8 mouse cellular contexts compared by ENCODE assay signal in genomic region chr4:46137629-46138286, GRCm38 (mm10). TPM values are rescaled to one million over a fixed set of nuclear protein-coding genes. Genes with fewer than 3 reads are reported as not detected.
A peak's percentile ranks its signal among the peaks of the same experiment; 100 is the strongest.
DNase-seq lines count a peak whose midpoint lies in the region; ATAC-seq and TF ChIP-seq lines count a peak whose summit lies in the region.

No protein-coding gene starts in this region.

- no peak for TF ChIP-seq POLR2A in small intestine, adult 2 months (IDR thresholded peaks at IDR 0.05; ENCODE audit: low read depth, low read length)

- peak overlapping the region; percentile 99 for H3K27ac ChIP-seq in kidney, postnatal 0 days
- peak overlapping the region; percentile 97 for H3K27ac ChIP-seq in forebrain, postnatal 0 days (ENCODE audit: low read depth, low read length)
- peak overlapping the region; percentile 95 for H3K27ac ChIP-seq in liver, embryonic 12.5 days
- peak overlapping the region; percentile 60 for H3K27ac ChIP-seq in small intestine, adult 2 months (ENCODE audit: insufficient read depth, low read depth, low read length)

- H3K9me3 ChIP-seq in kidney, postnatal 0 days (replicated peaks; ENCODE audit: low read length), result no peaks in the 10 kb centered on the region
- H3K9me3 ChIP-seq in forebrain, postnatal 0 days (ENCODE audit: low read length), result no peaks in the 10 kb centered on the region
- H3K9me3 ChIP-seq in liver, embryonic 12.5 days (replicated peaks), result no peaks in the 10 kb centered on the region

- peak overlapping the region; percentile 77 for H3K4me2 ChIP-seq in kidney, postnatal 0 days (ENCODE audit: low read length)
- H3K4me2 ChIP-seq in forebrain, postnatal 0 days (ENCODE audit: low read depth), result peak overlapping the region; percentile 73
- H3K4me2 ChIP-seq in liver, embryonic 12.5 days, result peak overlapping the region; percentile 79

- no peak for TF ChIP-seq CTCF in kidney, postnatal 0 days (IDR thresholded peaks at IDR 0.05; ENCODE audit: low read depth)
- TF ChIP-seq CTCF in forebrain, postnatal 0 days (IDR thresholded peaks at IDR 0.05; ENCODE audit: low read depth), result no peak
- no peak for TF ChIP-seq CTCF in small intestine, adult 2 months (IDR thresholded peaks at IDR 0.05; ENCODE audit: extremely low read depth, insufficient read length, insufficient replicate concordance, low read depth, low read length)

- peak; percentile 62 for DNase-seq in kidney, postnatal 0 days (ENCODE audit: low spot score)
- no peak for DNase-seq in kidney, adult 11 months
- peak; percentile 54 for DNase-seq in R1 (ENCODE audit: low read depth, low spot score)
- DNase-seq in forebrain, postnatal 0 days, result no peak
- no peak for DNase-seq in left cerebral cortex, postnatal 4 days
- no peak for DNase-seq in retina, postnatal 1 day

- H3K36me3 ChIP-seq in kidney, postnatal 0 days (ENCODE audit: insufficient read depth, low read length), result 0 out of 2 replicates have a peak, but pooled peaks cover 5% of the 10 kb centered on the region
- H3K36me3 ChIP-seq in forebrain, postnatal 0 days (ENCODE audit: insufficient read depth), result peaks cover 14% of the 10 kb centered on the region
- H3K36me3 ChIP-seq in liver, embryonic 12.5 days, result peaks cover 27% of the 10 kb centered on the region
- H3K36me3 ChIP-seq in small intestine, adult 2 months (ENCODE audit: control insufficient read depth, insufficient read depth, low read length), result peaks cover 13% of the 10 kb centered on the region

- WGBS in kidney, postnatal 0 days, result 6% methylated on average over 17 of the region's 17 CpGs
- 8% methylated on average over 17 of the region's 17 CpGs for WGBS in forebrain, postnatal 0 days
- 7% methylated on average over 17 of the region's 17 CpGs for WGBS in liver, embryonic 12.5 days (ENCODE audit: insufficient replicate concordance)
- WGBS in small intestine, adult 2 months, result 4% methylated on average over 17 of the region's 17 CpGs

- peaks cover 16% of the 10 kb centered on the region for H3K4me1 ChIP-seq in kidney, postnatal 0 days (replicated peaks; ENCODE audit: insufficient read depth, low read length)
- H3K4me1 ChIP-seq in forebrain, postnatal 0 days (ENCODE audit: insufficient read depth), result peaks cover 17% of the 10 kb centered on the region
- peaks cover 32% of the 10 kb centered on the region for H3K4me1 ChIP-seq in liver, embryonic 12.5 days
- H3K4me1 ChIP-seq in small intestine, adult 2 months (ENCODE audit: control insufficient read depth, insufficient read depth, insufficient read length, low read length), result peaks cover 5% of the 10 kb centered on the region; the same call in 1 of the 2 replicates

- intact Hi-C loops in left cerebral cortex, postnatal 4 days (cut with DNase I), result no loop called here

- H3K9ac ChIP-seq in kidney, postnatal 0 days (ENCODE audit: low read depth, low read length), result peak overlapping the region; percentile 82
- peak overlapping the region; percentile 95 for H3K9ac ChIP-seq in forebrain, postnatal 0 days
- H3K9ac ChIP-seq in liver, embryonic 12.5 days, result peak overlapping the region; percentile 93

- peak; percentile 67 for ATAC-seq in kidney, postnatal 0 days (replicated peaks; ENCODE audit: low FRiP score, low read depth)
- ATAC-seq in forebrain, postnatal 0 days, result peak; percentile 68
- peak; percentile 70 for ATAC-seq in liver, embryonic 12.5 days

- peak overlapping the region; percentile 85 for H3K4me3 ChIP-seq in kidney, postnatal 0 days (replicated peaks; ENCODE audit: low read depth, low read length)
- H3K4me3 ChIP-seq in forebrain, postnatal 0 days (ENCODE audit: low read depth, low read length), result peak overlapping the region; percentile 83
- H3K4me3 ChIP-seq in liver, embryonic 12.5 days, result peak overlapping the region; percentile 91
- H3K4me3 ChIP-seq in small intestine, adult 2 months (ENCODE audit: low read depth, low read length), result peak overlapping the region; percentile 77

- no peaks in the 10 kb centered on the region for H3K27me3 ChIP-seq in kidney, postnatal 0 days (ENCODE audit: insufficient read depth, low read length)
- no peaks in the 10 kb centered on the region for H3K27me3 ChIP-seq in forebrain, postnatal 0 days (ENCODE audit: insufficient read depth, low read length)
- H3K27me3 ChIP-seq in liver, embryonic 12.5 days (replicated peaks), result no peaks in the 10 kb centered on the region
- H3K27me3 ChIP-seq in small intestine, adult 2 months (ENCODE audit: control insufficient read depth, insufficient read depth, low read length), result no peaks in the 10 kb centered on the region

RNA-seq across cellular contexts. Expression of gene Ncbp1, which starts 0.7 kb away (rescaled TPM):
- polyA plus RNA-seq in kidney, postnatal 0 days (2015; fragmentation: Nextera tagmentation; extraction: Ambion mirVana), result 48.2 and 53.9 TPM in 2 replicates
- total RNA-seq in forebrain, postnatal 0 days (2014; rRNA removed), result 48.9 and 56.1 TPM in 2 replicates
- 58.7 and 58.9 TPM in 2 replicates for polyA plus RNA-seq in forebrain, postnatal 0 days (2015; fragmentation: Nextera tagmentation; extraction: Ambion mirVana)
- polyA plus RNA-seq in liver, embryonic 12.5 days (2016; fragmentation: Nextera tagmentation; extraction: Ambion mirVana), result 66.9 and 68.0 TPM in 2 replicates
- polyA plus RNA-seq in small intestine, adult 2 months (2012; rRNA removed), result 6.0 and 6.9 TPM in 2 replicates
- total RNA-seq in left cerebral cortex, postnatal 4 days (2021), result 10 to 100 TPM; 58.6 to 66.2 TPM

RNA-seq across cellular contexts. Expression of gene Tstd2, which starts 0.7 kb away (rescaled TPM):
- polyA plus RNA-seq in kidney, postnatal 0 days (2015; fragmentation: Nextera tagmentation; extraction: Ambion mirVana), result 23.5 and 25.7 TPM in 2 replicates
- total RNA-seq in forebrain, postnatal 0 days (2014; rRNA removed), result 27.4 and 31.4 TPM in 2 replicates
- polyA plus RNA-seq in forebrain, postnatal 0 days (2015; fragmentation: Nextera tagmentation; extraction: Ambion mirVana), result 12.3 and 19.3 TPM in 2 replicates
- polyA plus RNA-seq in liver, embryonic 12.5 days (2016; fragmentation: Nextera tagmentation; extraction: Ambion mirVana), result 23.3 and 23.9 TPM in 2 replicates
- polyA plus RNA-seq in small intestine, adult 2 months (2012; rRNA removed), result 3.6 and 6.5 TPM in 2 replicates
- total RNA-seq in left cerebral cortex, postnatal 4 days (2021), result 10 to 100 TPM; 20.0 to 22.3 TPM

RNA-seq across cellular contexts. Expression of gene Xpa, which starts 58.4 kb away (rescaled TPM):
- 30.0 and 31.9 TPM in 2 replicates for polyA plus RNA-seq in kidney, postnatal 0 days (2015; fragmentation: Nextera tagmentation; extraction: Ambion mirVana)
- 33.8 and 34.0 TPM in 2 replicates for total RNA-seq in forebrain, postnatal 0 days (2014; rRNA removed)
- 44.5 and 45.8 TPM in 2 replicates for polyA plus RNA-seq in forebrain, postnatal 0 days (2015; fragmentation: Nextera tagmentation; extraction: Ambion mirVana)
- 11.1 and 12.3 TPM in 2 replicates for polyA plus RNA-seq in liver, embryonic 12.5 days (2016; fragmentation: Nextera tagmentation; extraction: Ambion mirVana)
- polyA plus RNA-seq in small intestine, adult 2 months (2012; rRNA removed), result 29.1 and 42.2 TPM in 2 replicates
- 10 to 100 TPM; 19.3 to 23.6 TPM for total RNA-seq in left cerebral cortex, postnatal 4 days (2021)

Comparison
In these comparisons a context has a peak if more than half of its experiments do, and no peak if none do; other contexts are left out.
1. DNase-seq: peak in kidney, postnatal 0 days (single experiment) and R1 (single experiment); none in kidney, adult 11 months (single experiment), forebrain, postnatal 0 days (single experiment), left cerebral cortex, postnatal 4 days (single experiment) and retina, postnatal 1 day (single experiment).
2. Peak in every context shown above with its lines, with median percentiles within 50 percentile points of each other: ATAC-seq, H3K27ac ChIP-seq, H3K4me2 ChIP-seq, H3K4me3 ChIP-seq and H3K9ac ChIP-seq.